Mouse (Mus musculus) T-cell, adult 2 months (primary cell): ENCODE results near the gene Gm48552.

Source experiments
- DNase-seq: peaks from one replicate; pipeline ENCODE4 v3.0.0; 2022; ENCODE audit warnings: low spot score

The Gm48552 gene

DNA sequence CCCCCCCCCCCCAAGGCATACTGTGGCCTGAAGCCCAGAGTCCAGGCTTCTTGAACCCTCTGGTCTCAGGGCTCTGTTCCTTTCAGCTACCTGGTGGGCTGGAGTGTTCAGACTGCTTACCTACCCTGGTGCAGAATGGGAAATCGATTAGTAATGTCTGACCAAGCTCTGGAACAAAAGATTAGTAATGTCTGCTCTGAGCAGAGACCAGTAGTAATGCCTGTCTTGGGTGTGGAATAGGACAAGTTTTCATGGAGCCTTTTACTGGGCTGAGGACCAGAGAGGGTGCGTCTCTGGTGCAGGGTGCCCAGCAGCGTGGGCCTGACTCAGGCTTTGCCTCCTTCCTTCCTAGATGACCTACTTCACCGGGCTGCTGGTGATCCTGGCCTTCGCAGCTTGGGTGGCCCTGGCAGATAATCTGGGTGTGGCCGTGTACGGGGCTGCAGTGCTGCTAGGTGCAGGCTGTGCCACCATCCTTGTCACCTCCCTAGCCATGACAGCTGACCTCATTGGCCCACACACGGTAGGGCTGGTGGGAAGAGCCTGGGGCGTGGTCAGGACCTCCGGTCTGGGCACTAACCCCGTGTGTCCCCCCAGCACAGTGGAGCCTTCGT lies 26.4 kb upstream of the Gm48552 start:
- no peak for DNase-seq

DNA sequence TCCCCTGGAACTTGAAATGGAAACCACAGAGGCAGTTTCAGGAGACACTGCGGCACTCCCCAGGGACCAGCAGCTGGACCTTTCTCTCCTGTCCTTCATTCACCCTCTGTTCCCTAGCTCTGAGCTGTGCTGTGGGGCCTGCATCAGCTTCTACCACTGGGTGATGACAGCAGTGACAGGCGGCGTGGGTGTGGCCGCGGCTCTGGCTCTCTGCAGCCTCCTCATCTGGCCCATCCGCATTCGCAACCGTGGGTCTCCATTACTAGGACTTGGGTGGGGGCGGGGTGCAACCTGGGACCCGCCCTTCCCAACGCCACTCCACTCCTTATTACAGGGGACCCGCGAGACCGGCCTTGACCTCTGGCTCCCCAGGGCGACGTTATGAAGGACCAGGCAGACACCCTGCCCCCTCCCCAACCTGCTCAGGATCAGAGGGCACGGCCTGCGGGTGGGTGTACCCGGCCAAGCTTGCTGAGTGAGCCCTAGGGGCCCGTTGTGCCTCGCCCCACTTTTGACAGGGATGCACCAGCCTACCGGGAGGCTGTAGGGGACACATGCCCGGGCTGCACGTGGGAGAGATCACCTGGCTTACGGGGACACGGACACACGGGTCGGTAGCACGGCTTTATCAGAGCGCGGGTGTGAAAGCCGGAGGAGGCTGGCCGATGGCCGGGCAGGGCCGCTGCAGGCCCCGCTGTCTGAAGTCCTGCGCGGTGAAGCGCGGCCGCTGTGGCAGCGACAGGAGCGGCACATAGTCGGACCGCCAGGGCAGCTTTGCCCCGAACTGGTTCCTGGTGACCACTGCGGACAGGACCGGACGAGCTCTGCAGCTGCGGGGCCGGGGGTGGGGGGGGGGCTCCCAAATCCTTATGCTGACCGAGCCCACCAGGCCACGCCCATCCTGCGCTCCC lies 25.1 kb upstream of the Gm48552 start:
- no peak for DNase-seq

DNA sequence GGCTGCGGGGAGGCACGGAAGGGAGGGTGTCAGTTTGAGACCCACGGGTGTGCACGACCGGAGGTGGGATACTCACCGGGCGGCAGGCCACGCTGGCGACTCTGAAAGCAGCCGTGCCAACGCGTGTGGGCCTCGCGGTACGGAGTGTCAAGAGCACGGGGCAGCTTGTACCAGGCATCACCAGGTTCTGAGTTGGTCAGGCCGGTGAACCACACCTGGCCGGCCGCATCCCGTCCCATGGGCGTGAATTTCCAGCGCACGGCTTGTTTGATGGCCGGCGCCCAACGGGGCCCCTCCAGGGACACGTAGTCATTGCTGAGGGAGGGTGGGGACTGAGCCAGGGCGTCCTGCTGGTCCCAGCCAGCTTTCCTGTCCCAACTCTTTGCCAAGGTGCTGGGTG lies 24.1 kb upstream of the Gm48552 start:
- no peak for DNase-seq

DNA sequence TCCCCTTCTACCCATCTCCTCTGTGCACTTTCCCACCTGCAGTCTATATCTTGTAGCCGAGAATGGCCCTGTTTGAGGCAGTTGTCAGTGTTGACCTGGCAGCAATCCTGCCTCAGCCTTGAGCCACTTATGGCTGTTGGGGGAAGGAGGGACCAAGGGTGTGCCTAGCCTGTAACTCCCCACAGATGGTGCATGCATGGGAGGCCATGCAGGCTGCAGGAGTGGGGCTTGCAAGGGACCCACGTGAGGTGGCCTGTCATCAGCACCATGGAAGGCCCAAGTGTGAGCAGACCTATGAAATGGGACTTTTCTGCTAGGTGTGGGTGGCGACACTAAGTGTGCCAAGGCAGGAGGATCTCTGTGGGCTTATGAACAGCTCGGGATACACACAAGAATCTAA lies 23.7 kb upstream of the Gm48552 start:
- no peak for DNase-seq

DNA sequence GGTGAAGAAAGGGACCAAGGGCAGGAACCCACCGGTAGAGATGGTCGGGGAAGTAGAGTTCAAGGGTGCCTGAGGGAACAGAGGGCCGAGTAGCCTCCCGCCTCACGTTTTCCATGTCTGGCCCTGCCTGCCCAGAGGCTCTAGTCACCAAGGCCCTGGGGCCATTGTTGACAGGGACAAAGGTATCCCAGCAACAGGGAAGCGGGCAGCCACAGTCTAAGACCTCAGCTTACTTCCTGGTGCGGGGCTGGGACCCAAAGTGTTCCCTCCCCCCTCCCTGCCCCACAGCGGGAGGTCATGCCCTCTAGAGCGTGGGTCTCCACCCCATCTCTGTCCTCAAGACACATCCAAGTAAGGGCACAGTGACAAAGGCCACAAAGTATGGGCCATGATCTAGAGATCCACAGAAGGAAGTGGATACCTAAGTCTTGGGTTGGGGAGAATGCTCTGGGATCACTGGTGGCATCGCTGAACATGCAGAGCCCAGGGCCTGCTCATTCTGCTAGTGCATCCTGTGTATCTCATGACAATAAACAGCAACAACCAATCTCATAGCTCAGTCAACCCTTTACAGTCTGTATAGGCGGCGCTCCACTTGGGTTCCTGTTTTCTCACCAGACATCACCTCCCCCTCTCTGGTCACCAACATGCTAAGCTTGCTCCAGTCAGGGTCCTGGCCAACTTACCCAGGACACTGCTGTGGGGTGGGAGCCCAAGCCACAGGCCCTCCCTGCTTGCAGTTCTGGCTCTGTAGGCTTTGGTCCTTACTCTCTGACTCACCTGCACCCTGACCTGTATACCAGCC lies 22.9 kb upstream of the Gm48552 start, which contains the start of gene 4930404N11Rik:
Gene 4930404N11Rik, minus strand, starts transcription at position 145 of the 805 bp plus-strand sequence.
- no peak for DNase-seq

DNA sequence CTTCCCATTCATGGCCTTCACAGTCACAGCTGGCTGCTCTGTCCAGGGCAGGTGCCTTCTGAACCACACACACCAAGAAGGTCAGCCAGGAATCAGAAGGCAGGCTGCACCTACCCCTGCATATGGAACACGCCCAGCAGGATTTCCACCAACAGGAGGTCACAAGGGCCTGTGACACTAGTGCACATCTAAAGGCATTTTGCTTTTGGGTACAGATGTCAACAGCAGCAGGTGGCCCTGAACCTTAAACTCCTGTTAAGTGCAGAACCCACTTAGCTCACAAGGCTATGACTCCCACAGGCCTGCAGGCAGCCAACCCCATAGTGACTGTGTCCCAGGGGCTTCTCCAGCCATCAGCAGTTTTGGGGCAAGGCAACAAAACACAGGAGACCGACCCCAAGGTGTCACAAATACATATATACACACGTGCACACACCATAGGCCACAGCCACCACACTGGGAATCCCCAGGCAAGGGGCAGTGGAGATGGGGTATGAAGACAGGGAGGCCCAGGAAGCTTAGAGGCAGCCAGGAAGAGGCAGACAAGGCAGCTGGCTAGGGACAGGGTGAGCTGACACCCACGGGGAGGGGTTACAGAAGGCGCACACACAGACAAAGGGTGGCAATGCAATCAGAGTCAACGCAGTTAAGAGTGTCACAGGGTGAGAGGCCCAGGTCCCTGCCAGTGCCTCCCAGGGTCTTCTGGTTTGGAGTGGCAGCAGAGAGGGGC lies 22.2 kb upstream of the Gm48552 start:
- DNase-seq, result no peak

DNA sequence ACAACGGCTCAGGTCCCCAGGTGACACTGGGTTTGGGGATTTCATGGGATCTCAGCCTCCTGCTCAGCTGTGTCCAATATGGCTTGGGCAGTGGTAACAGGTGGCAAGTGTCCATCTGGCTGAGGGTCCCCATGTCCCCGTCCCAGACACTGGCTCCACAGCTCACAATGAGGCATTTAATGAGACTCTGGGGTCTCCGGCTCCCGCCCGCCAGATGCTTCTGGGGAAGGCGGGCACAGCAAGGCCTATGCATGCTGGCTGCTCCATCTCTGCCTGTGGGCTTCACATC lies 21.7 kb upstream of the Gm48552 start:
- DNase-seq, result no peak

DNA sequence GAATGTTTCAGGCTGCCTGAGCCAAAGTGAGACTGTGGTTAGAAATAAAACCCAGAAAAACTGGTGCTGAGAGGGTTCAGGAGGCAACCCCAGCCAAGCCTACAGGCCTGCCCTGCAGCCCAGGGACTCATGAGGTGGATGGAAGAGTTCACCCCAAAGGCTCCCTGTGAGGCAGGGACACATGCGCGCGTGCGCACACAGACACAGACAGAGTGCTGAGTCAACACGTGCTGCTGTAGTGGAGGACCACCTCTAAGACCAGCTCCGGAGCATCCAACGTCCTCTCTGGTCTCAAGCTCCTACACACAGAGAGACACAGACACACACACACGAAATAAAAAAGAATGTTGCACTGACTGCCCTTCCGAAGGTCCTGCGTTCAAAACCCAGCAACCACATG lies 13.5 kb upstream of the Gm48552 start:
- DNase-seq, result no peak

DNA sequence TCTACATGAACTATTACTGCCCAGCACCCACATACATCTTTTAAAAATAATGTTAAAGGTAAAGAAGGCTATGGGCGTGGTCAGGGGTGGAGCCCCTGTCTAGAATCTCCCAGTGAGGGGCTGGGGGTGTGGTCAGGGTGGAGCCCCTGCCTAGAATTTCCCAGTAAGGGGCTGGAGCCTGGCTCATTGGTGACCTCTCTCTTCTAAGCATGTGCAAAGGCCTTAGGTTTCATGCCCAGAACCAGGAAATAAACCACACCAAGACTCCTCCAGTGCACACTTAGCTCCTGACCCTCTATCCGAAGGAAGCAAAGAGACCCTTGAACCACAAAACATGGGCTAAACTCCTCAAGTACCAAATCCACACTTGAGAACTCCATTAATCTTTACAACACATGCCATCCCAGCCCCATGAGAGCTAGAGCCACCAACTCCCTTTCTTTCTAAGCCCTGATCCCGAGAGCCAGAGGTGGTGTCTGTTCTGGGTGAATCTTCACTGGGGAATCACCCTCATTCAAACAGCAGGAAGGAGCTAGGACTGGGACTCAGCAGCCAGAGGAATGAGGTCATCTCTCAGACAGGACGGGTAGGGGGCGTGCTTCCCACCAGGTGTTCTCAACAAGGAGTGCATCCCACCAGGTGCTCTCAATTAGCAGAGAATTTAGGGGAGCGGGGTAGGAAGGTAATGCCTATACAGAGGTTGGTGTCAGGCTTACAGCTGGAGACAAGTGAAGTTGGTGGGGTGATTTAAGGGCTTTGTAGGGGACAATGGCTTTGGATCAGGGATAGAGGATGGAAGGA lies 12.0 kb upstream of the Gm48552 start:
- no peak for DNase-seq

DNA sequence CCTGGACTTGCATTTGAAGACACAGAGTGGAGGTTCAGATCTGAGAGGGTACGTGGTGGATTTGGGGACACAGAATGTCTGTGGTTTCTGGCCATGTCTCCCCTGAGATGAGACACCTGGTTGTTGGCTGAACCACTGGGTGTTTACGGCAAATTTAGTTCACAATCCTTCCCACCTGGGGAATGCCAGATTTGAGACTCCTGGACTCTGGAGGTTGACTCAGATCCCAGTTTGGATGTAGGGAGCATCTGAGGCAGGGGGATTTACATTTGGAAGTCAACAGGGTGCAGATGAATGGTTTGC lies 11.5 kb upstream of the Gm48552 start:
- no peak for DNase-seq

DNA sequence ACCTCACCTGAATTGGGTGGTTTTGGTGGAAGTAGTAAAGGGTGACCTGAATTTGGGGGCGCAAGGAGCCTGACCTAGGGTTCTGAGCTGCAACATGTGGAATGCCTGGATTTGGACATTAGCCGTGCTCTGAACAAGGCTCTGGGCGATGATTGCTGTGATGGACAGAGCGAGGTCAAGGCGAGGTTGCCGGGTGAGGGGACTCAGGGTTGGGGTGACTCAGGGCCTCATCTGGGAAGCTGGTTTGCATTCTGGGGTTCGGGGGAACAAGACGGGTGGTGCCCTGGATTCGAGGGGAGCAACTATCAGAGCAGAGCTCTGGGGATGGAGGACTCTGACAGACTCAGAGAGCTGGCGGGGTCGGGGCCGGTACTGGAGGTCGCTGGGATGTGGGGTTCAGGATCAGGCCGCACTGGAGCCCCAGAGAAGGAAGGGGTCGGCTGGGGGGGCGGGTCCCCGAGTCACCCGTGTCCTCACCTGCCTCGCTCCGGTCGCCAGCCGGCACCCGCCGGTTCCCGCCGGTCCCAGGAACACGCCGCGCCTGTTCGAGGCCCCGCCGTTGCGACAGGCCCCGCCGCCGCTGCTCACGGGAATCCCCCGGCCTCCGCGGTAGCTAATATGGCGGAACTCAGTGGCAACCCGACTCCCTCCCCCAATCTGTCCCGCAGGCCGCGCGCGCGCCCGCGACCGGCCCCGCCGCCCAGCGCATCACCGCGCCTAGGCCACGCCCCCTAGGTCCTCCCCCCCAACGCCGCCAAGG lies 10.8 kb upstream of the Gm48552 start, which contains the start of gene Fzr1:
Gene Fzr1, minus strand, starts transcription at position 724 of the 760 bp plus-strand sequence.
- DNase-seq, result no peak

DNA sequence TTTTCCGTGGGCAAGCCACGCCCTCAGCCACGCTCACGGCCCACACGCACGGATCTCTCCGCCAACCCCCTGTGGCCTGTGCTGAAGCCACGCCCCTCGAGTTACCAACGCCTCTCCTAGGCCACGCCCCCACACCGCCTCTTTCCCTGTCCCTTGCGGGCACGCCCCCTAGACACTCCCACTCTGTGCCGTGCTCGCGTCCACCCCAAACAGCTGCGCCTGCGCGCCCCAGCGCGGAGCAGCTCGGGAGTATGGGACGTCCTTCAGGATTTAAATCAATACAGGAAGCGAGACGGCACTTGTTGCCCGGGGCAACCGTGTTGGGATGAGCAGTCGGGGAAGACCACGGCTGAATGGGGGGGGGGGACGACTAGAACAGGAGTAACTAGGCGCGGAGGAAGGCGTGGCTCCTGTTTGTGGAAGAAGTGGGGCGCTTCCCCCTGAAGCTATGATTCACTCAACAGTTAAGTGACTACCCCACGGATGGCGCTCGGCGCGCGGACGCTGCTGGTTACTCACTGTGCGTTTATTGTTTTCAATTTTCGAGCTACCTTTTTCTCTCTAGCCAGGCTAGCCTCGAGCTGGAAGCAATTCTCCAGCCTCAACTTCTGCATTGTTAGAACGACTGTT lies 10.1 kb upstream of the Gm48552 start:
- DNase-seq, result peak; percentile 100

DNA sequence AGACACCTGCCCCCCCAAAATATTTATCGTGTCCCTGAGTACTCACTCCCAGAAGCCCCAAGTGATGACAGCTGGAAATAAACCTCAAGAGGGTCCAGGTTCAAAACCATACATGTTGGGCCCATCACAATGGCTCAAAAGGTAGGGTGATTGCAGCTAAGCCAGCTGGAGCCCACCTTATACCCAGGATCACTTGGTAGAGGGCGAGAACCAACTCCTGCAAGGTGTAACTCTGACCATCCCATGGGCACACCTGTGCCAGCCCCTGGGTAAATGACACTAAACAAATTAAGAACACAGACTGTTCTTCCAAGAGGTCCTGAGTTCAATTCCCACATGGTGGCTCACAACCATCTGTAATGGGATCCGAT lies 9.6 kb upstream of the Gm48552 start:
- no peak for DNase-seq

DNA sequence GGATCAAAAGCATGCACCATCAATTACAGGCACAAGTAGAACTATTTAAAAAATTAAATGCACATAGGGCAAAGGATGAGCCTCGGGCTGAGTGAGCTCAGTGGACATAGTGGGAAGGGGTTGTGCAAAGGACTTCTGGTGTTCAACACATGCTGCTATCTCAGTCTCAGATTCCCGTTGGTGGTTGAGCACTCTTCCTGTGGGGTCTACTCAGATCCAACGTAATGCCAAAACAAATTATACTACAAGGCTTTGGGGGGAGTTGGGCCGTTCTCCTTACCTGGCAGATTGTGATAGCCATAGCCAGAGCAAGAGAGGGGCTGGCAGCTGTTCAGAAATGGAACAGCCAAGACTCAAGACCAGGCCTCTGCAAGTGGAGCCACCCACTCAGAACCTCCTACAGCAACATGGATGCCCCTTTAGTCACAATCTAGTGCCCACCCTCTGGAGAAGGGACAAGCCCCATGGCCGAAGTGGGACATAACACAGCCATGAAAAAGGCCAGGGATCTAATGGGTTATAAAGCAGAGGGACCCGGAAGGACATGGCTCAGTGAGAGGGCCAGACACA lies 8.9 kb upstream of the Gm48552 start:
- no peak for DNase-seq

DNA sequence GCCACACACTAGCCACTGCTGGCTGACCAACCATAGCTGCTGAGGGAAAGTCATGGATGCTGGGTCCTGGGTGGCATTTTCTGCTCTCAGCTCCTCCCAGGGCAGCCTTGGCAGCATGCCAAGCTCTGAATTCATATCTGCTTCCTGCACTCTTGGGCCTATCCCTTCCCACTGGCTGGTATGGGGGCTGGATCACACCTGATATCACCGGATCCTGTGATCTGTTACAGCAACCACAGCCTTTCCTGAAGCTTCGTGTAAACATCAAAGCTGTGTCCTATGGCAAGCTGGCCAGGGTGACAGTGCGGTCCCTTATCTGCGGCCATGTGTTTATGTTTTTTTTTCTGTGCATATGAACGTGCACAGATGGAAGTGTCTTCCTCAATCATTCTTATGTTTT lies 6.8 kb upstream of the Gm48552 start:
- DNase-seq, result no peak

DNA sequence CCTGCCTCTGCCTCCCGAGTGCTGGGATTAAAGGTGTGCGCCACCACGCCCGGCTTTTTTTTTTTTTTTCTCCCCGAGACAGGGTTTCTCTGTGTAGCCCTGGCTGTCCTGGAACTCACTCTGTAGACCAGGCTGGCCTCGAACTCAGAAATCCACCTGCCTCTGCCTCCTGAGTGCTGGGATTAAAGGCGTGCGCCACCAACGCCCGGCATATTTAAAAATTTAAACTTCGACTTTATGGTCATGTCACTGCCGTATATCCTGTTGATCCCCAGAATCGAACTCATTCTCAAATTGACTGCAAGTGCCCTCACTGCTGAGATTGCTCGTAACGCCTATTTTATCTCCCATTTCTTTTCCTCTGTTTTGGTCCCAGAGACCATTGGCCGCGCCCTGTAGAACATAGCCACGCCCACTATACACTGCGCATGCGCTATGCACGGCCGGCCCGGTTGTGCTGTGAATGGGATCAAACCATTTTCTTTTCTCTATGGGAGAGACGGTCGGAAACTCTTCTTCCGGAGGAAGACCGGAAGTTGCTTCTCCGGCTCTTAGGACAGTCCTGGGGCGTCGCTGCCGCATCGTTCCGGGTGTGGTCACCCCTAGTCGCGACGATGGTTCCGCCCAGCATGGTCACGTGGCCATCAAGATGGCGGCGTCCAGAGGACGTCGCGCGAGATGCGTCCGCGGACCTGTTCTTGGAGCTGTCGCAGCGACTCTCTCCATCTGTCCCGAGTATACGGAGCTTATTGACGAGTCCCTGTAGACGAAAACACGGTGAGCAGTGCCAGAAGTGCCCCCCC lies 4.8 kb upstream of the Gm48552 start, which contains the start of the genes Dohh and Gm48551:
Gene Dohh, plus strand, starts transcription at position 627 of the 803 bp plus-strand sequence.
Gene Gm48551, plus strand, starts transcription at position 665 of the 803 bp plus-strand sequence.
- DNase-seq, result peak; percentile 97

DNA sequence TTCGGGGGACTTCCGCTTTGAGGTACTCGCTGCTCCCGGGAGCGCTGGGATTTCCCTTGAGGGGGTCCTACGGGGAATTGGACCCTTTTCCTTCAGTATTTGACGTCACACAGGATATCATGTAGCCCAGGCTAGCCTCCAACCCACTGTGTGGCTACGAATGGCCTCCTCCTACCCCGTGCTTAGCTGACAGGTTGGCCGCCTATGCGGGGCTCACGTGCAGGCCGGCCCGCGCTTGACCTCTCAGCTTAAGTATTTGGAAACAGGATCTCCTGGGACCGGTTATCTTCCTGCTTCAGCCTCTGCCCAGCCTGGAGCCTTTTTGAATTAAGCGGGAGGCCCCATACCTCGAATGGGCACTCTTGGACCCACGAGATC lies 4.2 kb upstream of the Gm48552 start:
- no peak for DNase-seq

DNA sequence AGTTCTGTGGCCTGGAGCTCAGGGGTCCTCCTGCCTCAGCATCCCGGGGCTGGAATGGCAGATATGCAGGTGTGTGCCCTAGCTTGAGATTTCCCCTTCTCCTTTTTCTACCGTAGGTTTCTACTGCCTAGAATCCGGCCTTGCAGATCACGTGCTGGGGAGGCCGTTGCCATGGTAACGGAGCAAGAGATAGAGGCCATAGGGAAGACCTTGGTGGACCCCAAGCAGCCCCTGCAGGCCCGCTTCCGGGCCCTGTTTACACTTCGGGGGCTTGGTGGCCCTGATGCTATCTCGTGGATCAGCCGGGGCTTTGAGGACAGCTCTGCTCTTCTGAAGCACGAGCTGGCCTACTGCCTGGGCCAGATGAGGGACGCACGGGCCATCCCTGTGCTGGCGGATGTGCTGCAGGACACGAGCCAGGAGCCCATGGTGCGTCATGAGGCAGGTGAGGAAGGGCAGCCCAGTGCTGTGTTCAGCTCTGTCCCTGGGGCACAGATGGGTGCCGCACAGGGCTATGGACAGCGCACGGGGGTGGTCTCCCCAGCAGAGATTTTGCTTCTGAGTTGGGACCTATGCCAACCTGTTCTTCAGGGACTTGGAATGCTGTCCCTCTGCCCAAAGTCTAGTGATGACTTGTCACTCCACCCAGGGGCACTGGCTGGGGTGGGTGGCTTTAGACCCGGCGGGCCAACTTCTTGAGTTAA lies 3.0 kb upstream of the Gm48552 start:
- DNase-seq, result no peak
